Mouse (Mus musculus) frontal cortex, postnatal 36 days (tissue): ENCODE results near the gene Abcb1b.
A peak's percentile ranks its signal among the peaks of the same experiment; 100 is the strongest.
"Not testable (repeated sequence)": the region's sequence is repeated elsewhere in the genome, so short reads cannot be mapped to it uniquely, and the experiment has no call there.

Experiments used
- DNase-seq, 2 experiments: peaks; one replicate each; pipeline ENCODE4 v3.0.0; 2022; ENCODE audit warnings: low spot score in 2 of 2

Abcb1b gene

GRCm38 (mm10) chr5:8797987-8798751, at the start of gene Abcb1b:
TSS of gene Abcb1b (plus strand) at chr5:8798147.
- peak; percentile 45 to 51 for DNase-seq

- no peak for DNase-seq
Observed at GRCm38 (mm10) chr5:8772866-8773265, 25.1 kb upstream of the Abcb1b start.

GRCm38 (mm10) chr5:8778311-8778710, 19.6 kb upstream of the Abcb1b start:
- no peak for DNase-seq

GRCm38 (mm10) chr5:8778751-8779150, 19.2 kb upstream of the Abcb1b start:
- no peak for DNase-seq

- no peak for DNase-seq
Observed at GRCm38 (mm10) chr5:8792281-8792680, 5.7 kb upstream of the Abcb1b start.

GRCm38 (mm10) chr5:8798752-8799115, 787 bp downstream of the Abcb1b start:
- DNase-seq: no peak

- DNase-seq: no peak
Observed at GRCm38 (mm10) chr5:8805742-8806141, 7.8 kb downstream of the Abcb1b start.

- DNase-seq: no peak
Observed at GRCm38 (mm10) chr5:8807137-8808004, 9.4 kb downstream of the Abcb1b start.

GRCm38 (mm10) chr5:8813872-8814271, 15.9 kb downstream of the Abcb1b start:
- no peak for DNase-seq

GRCm38 (mm10) chr5:8819635-8820591, 22.0 kb downstream of the Abcb1b start:
- DNase-seq: peak in 1 of 2 experiments; percentile 3

GRCm38 (mm10) chr5:8820592-8821104, 22.7 kb downstream of the Abcb1b start:
- DNase-seq: not testable (repeated sequence)

- DNase-seq: no peak
Observed at GRCm38 (mm10) chr5:8838661-8839438, 40.9 kb downstream of the Abcb1b start.

GRCm38 (mm10) chr5:8839651-8840050, 41.7 kb downstream of the Abcb1b start:
- DNase-seq: no peak

GRCm38 (mm10) chr5:8840887-8841286, 42.9 kb downstream of the Abcb1b start:
- peak; percentile 20 to 36 for DNase-seq

- DNase-seq: no peak
Observed at GRCm38 (mm10) chr5:8842815-8843214, 44.9 kb downstream of the Abcb1b start.

GRCm38 (mm10) chr5:8848607-8849575, 50.9 kb downstream of the Abcb1b start:
- DNase-seq: not testable (repeated sequence)

- no peak for DNase-seq
Observed at GRCm38 (mm10) chr5:8850851-8851250, 52.9 kb downstream of the Abcb1b start.

GRCm38 (mm10) chr5:8857201-8857600, 59.3 kb downstream of the Abcb1b start:
- no peak for DNase-seq

GRCm38 (mm10) chr5:8861811-8862210, 63.9 kb downstream of the Abcb1b start:
- no peak for DNase-seq
